Mouse (Mus musculus) thymus, adult 2 months (tissue): ENCODE data around the gene Plaur.

ENCODE experiments used
- CTCF ChIP-seq: fragments of 200-500 bp; IDR thresholded peaks from 2 replicates; pipeline ENCODE4 v1.5.1; 2012; ENCODE audit warnings: mild to moderate bottlenecking, control low read depth, low read length, moderate library complexity, borderline replicate concordance; ENCODE audit not compliant: control insufficient read depth, poor library complexity, insufficient read depth; ENCODE audit errors: extremely low read depth
- POLR2A ChIP-seq: fragments of 200-500 bp; IDR thresholded peaks from 2 replicates; pipeline ENCODE4 v1.6.1; 2012; ENCODE audit warnings: mild to moderate bottlenecking, low read length, control low read depth, moderate library complexity; ENCODE audit not compliant: control insufficient read depth, poor library complexity, insufficient read depth; ENCODE audit errors: extremely low read depth

- no peak for TF ChIP-seq POLR2A
- no peak for TF ChIP-seq CTCF
Measured at GRCm38 (mm10) chr7:24455726-24456125, 6.6 kb upstream of the Plaur start.
